Mouse (Mus musculus): Measurements from ENCODE around the gene Nmu. TPM values are rescaled to one million over a fixed set of nuclear protein-coding genes. Genes with fewer than 3 reads are reported as not detected.

Gene Nmu
- polyA plus RNA-seq, 1 experiment from 2014 or later = 0.49 TPM

- no peaks in the 10 kb centered on the region for H3K27me3 ChIP-seq (ENCODE audit: control insufficient read depth, insufficient read depth, low read length)
- H3K27ac ChIP-seq (replicated peaks; ENCODE audit: low read depth, low read length) = no peak overlapping the region
- no peak for ATAC-seq (ENCODE audit: insufficient number of reproducible peaks, low FRiP score, low TSS enrichment, low read depth)
- no peaks in the 10 kb centered on the region for H3K4me1 ChIP-seq (ENCODE audit: control insufficient read depth, insufficient read depth, low read length)
- DNase-seq (ENCODE audit: low spot score) = no peak
- H3K36me3 ChIP-seq (ENCODE audit: control insufficient read depth, insufficient read depth, low read length) = no peaks in the 10 kb centered on the region
- H3K9ac ChIP-seq (ENCODE audit: low read length) = no peak overlapping the region
- H3K4me3 ChIP-seq (ENCODE audit: low read depth, low read length) = no peak overlapping the region
- H3K9me3 ChIP-seq (ENCODE audit: control insufficient read depth, low read length) = no peaks in the 10 kb centered on the region
- WGBS = 86% methylated on average over 4 of the region's 4 CpGs
- H3K4me2 ChIP-seq (ENCODE audit: low read depth, severe bottlenecking) = no peak overlapping the region
Observed at GRCm38 (mm10) chr5:76333833-76334232, 29.8 kb downstream of the Nmu start.

GRCm38 (mm10) chr5:76330953-76331352 lies 32.6 kb downstream of the Nmu start, which contains the start of gene Pdcl2:
TSS of gene Pdcl2 (minus strand) at chr5:76331156.
- Histone ChIP-seq H3K9ac (ENCODE audit: low read length) (no peak within 1 kb of the TSS), H3K9me3 (ENCODE audit: control insufficient read depth, low read length) (no peaks in the 10 kb centered on the region), H3K36me3 (ENCODE audit: control insufficient read depth, insufficient read depth, low read length) (no peaks in the 10 kb centered on the region), H3K27me3 (ENCODE audit: control insufficient read depth, insufficient read depth, low read length) (no peaks in the 10 kb centered on the region), H3K4me1 (ENCODE audit: control insufficient read depth, insufficient read depth, low read length) (no peaks in the 10 kb centered on the region), H3K4me3 (ENCODE audit: low read depth, low read length) (no peak within 1 kb of the TSS), H3K27ac (replicated peaks; ENCODE audit: low read depth, low read length) (no peak within 1 kb of the TSS), H3K4me2 (ENCODE audit: low read depth, severe bottlenecking) (no peak within 1 kb of the TSS)
- no peak for ATAC-seq (ENCODE audit: insufficient number of reproducible peaks, low FRiP score, low TSS enrichment, low read depth)
- WGBS = 92% methylated on average over 7 of the region's 7 CpGs
- no peak for DNase-seq (ENCODE audit: low spot score)

DNA sequence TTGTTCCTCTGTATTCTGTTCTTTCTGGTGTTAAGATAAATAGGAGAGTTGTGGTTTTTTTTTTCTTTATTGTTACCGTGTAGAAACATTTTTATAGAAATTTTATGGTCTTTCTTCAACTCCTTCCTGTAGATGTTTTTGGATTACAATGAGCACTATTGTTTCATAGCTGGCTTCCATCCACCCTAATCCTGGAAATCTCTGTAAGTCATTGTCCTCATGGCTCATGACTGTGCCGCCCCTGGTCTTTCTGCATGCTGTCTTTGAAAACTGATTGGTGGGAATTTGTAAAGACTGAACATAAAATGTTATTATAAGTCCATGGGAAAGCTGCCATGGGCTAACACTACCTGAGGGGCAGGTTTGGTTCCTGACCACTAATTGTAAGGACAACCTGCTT lies 36.3 kb downstream of the Nmu start:
- WGBS = 81% methylated on average over 2 of the region's 2 CpGs

GRCm38 (mm10) chr5:76325113-76325512 lies 38.5 kb downstream of the Nmu start:
- Histone ChIP-seq H3K36me3 (ENCODE audit: control insufficient read depth, insufficient read depth, low read length) (no peaks in the 10 kb centered on the region), H3K4me2 (ENCODE audit: low read depth, severe bottlenecking) (no peak overlapping the region), H3K4me1 (ENCODE audit: control insufficient read depth, insufficient read depth, low read length) (no peaks in the 10 kb centered on the region), H3K9me3 (ENCODE audit: control insufficient read depth, low read length) (no peaks in the 10 kb centered on the region), H3K27me3 (ENCODE audit: control insufficient read depth, insufficient read depth, low read length) (no peaks in the 10 kb centered on the region), H3K4me3 (ENCODE audit: low read depth, low read length) (no peak overlapping the region), H3K27ac (replicated peaks; ENCODE audit: low read depth, low read length) (no peak overlapping the region), H3K9ac (ENCODE audit: low read length) (no peak overlapping the region)
- DNase-seq (ENCODE audit: low spot score) (no peak), ATAC-seq (ENCODE audit: insufficient number of reproducible peaks, low FRiP score, low TSS enrichment, low read depth) (no peak)
- 92% methylated on average over 4 of the region's 4 CpGs for WGBS

More for the DNA sequence above, 36.3 kb downstream of the Nmu start:
- no peak for DNase-seq (ENCODE audit: low spot score)
- H3K27ac ChIP-seq (replicated peaks; ENCODE audit: low read depth, low read length) = no peak overlapping the region
- no peak overlapping the region for H3K4me2 ChIP-seq (ENCODE audit: low read depth, severe bottlenecking)
- H3K27me3 ChIP-seq (ENCODE audit: control insufficient read depth, insufficient read depth, low read length) = no peaks in the 10 kb centered on the region
- no peaks in the 10 kb centered on the region for H3K4me1 ChIP-seq (ENCODE audit: control insufficient read depth, insufficient read depth, low read length)
- no peaks in the 10 kb centered on the region for H3K9me3 ChIP-seq (ENCODE audit: control insufficient read depth, low read length)
- no peak overlapping the region for H3K4me3 ChIP-seq (ENCODE audit: low read depth, low read length)
- ATAC-seq (ENCODE audit: insufficient number of reproducible peaks, low FRiP score, low TSS enrichment, low read depth) = no peak
- H3K9ac ChIP-seq (ENCODE audit: low read length) = no peak overlapping the region
- H3K36me3 ChIP-seq (ENCODE audit: control insufficient read depth, insufficient read depth, low read length) = no peaks in the 10 kb centered on the region

DNA sequence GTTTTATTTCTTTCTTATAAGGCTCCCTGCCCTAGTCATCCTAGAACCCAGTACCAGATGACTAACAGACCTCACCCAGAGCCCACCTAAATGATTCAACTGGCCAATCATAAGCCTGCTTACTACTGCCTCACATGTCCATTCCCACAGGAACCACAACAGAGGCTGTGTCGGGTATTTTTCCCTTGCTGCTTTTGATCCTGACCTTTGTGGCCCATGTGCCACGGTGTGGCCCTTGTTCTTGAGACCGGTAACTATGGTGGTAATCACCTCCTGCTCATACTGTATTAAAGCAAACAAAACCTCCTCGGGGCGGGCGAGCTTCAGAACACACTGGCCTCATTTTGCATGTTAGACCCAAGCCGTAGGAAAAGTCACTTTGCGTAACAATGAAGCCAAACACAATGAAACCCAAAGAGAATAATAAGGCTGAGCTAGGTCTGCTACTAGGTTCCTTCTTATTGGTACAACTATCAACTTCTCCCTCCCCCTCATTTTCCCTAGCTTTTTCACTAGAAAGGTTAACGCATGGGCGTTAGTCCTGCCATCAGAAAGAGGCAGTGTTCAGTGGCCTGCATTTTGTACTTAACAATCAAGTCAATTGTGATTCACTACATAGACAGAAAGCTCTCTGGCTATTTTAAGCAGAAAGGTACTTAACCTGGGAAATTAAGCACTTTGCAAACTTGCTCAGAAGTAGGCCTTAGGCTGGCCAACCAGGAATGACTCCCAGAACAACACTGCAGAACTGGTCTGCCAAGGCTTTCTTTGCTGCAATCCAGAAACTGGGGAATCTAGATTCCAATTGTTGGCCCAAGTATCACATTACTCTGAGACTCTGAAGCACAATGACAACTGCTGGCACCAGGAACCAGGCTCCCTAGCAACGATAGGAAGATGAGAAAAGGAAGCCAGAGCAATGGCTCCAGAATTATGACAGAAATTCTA lies 42.1 kb downstream of the Nmu start:
- no peaks in the 10 kb centered on the region for H3K36me3 ChIP-seq (ENCODE audit: control insufficient read depth, insufficient read depth, low read length)
- ATAC-seq (ENCODE audit: insufficient number of reproducible peaks, low FRiP score, low TSS enrichment, low read depth) (no peak), DNase-seq (ENCODE audit: low spot score) (no peak)
- no peak overlapping the region for H3K4me3 ChIP-seq (ENCODE audit: low read depth, low read length)
- H3K4me2 ChIP-seq (ENCODE audit: low read depth, severe bottlenecking) = no peak overlapping the region
- no peaks in the 10 kb centered on the region for H3K27me3 ChIP-seq (ENCODE audit: control insufficient read depth, insufficient read depth, low read length)
- WGBS = 60% methylated on average over 11 of the region's 11 CpGs
- H3K27ac ChIP-seq (replicated peaks; ENCODE audit: low read depth, low read length) = no peak overlapping the region
- no peaks in the 10 kb centered on the region for H3K9me3 ChIP-seq (ENCODE audit: control insufficient read depth, low read length)
- no peaks in the 10 kb centered on the region for H3K4me1 ChIP-seq (ENCODE audit: control insufficient read depth, insufficient read depth, low read length)
- H3K9ac ChIP-seq (ENCODE audit: low read length) = no peak overlapping the region

- H3K4me2 ChIP-seq (ENCODE audit: low read depth, severe bottlenecking) = no peak overlapping the region
- DNase-seq (ENCODE audit: low spot score) (no peak), ATAC-seq (ENCODE audit: insufficient number of reproducible peaks, low FRiP score, low TSS enrichment, low read depth) (no peak)
- H3K27me3 ChIP-seq (ENCODE audit: control insufficient read depth, insufficient read depth, low read length) = no peaks in the 10 kb centered on the region
- WGBS = 78% methylated on average over 2 of the region's 2 CpGs
- H3K4me1 ChIP-seq (ENCODE audit: control insufficient read depth, insufficient read depth, low read length) = no peaks in the 10 kb centered on the region
- no peaks in the 10 kb centered on the region for H3K36me3 ChIP-seq (ENCODE audit: control insufficient read depth, insufficient read depth, low read length)
- H3K9me3 ChIP-seq (ENCODE audit: control insufficient read depth, low read length) = no peaks in the 10 kb centered on the region
- no peak overlapping the region for H3K9ac ChIP-seq (ENCODE audit: low read length)
- H3K4me3 ChIP-seq (ENCODE audit: low read depth, low read length) = no peak overlapping the region
- no peak overlapping the region for H3K27ac ChIP-seq (replicated peaks; ENCODE audit: low read depth, low read length)
Observed at GRCm38 (mm10) chr5:76308206-76308605, 55.4 kb downstream of the Nmu start.

DNA sequence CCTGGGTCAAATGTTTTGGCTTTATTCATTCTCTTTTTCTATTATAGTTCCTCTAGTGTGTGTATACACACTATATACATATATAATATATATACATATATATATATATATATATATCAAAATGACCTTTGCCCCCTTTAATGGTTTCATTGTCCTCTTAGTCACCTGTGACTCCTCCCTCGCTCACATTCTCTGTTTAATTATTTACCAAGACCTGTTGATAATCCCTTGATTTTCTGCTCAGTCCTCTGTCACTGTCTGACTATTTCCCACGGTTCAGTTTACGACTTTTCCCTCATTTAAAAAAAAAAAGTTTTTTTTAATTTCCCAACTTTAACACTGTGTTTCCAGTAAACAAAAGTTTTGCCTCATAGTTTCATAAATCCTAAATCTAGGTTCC lies 57.3 kb downstream of the Nmu start:
- Histone ChIP-seq H3K9ac (ENCODE audit: low read length) (no peak overlapping the region), H3K4me1 (ENCODE audit: control insufficient read depth, insufficient read depth, low read length) (no peaks in the 10 kb centered on the region), H3K36me3 (ENCODE audit: control insufficient read depth, insufficient read depth, low read length) (no peaks in the 10 kb centered on the region), H3K27ac (replicated peaks; ENCODE audit: low read depth, low read length) (no peak overlapping the region), H3K4me2 (ENCODE audit: low read depth, severe bottlenecking) (no peak overlapping the region), H3K9me3 (ENCODE audit: control insufficient read depth, low read length) (no peaks in the 10 kb centered on the region), H3K4me3 (ENCODE audit: low read depth, low read length) (no peak overlapping the region), H3K27me3 (ENCODE audit: control insufficient read depth, insufficient read depth, low read length) (no peaks in the 10 kb centered on the region)
- ATAC-seq (ENCODE audit: insufficient number of reproducible peaks, low FRiP score, low TSS enrichment, low read depth) (no peak), DNase-seq (ENCODE audit: low spot score) (no peak)
- WGBS = 70% methylated on average over 3 of the region's 3 CpGs

DNA sequence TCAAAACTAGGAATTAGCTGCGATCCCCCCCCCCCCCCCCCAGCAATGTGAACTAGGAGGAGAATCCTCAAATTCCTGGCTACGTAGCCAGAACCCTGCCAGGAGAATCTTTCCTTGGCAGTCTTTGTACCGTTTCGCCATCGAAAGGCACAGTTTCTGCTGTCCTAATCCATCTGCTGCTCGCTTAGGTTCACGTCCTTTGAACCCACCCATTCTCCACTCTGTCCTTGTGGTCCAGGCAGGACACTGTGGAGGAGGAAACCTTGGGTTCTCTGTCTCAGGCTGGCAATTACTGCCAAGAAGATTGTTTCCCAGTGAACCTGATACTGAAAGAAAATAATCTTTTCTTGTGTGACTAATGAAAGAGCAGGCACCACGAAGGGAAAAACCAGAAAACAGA lies 58.0 kb downstream of the Nmu start:
- Histone ChIP-seq H3K4me2 (ENCODE audit: low read depth, severe bottlenecking) (peak overlapping the region; percentile 85), H3K27me3 (ENCODE audit: control insufficient read depth, insufficient read depth, low read length) (no peaks in the 10 kb centered on the region), H3K9ac (ENCODE audit: low read length) (no peak overlapping the region), H3K9me3 (ENCODE audit: control insufficient read depth, low read length) (no peaks in the 10 kb centered on the region), H3K27ac (replicated peaks; ENCODE audit: low read depth, low read length) (no peak overlapping the region), H3K4me3 (ENCODE audit: low read depth, low read length) (peak overlapping the region; percentile 93; the same call in 1 of the 2 replicates), H3K36me3 (ENCODE audit: control insufficient read depth, insufficient read depth, low read length) (no peaks in the 10 kb centered on the region), H3K4me1 (ENCODE audit: control insufficient read depth, insufficient read depth, low read length) (no peaks in the 10 kb centered on the region)
- no peak for ATAC-seq (ENCODE audit: insufficient number of reproducible peaks, low FRiP score, low TSS enrichment, low read depth)
- WGBS = 7% methylated on average over 8 of the region's 8 CpGs
- DNase-seq (ENCODE audit: low spot score) = no peak

All from limb, embryonic 11.5 days (tissue).